9 mouse cellular contexts compared by ENCODE assay signal in genomic region chr17:46457791-46458190, GRCm38 (mm10). TPM values are rescaled to one million over a fixed set of nuclear protein-coding genes. Genes with fewer than 3 reads are reported as not detected.
DNase-seq lines count a peak whose midpoint lies in the region; ATAC-seq lines count a peak whose summit lies in the region.
"Had no signal": no experiment of that assay in that cellular context is flagged by ENCODE, and none has a peak within 500 bp of the region (broad histone marks: within the 10 kb centered on the region; RNA-seq: fewer than 3 reads in every experiment).

No protein-coding gene starts in this region.

- ATAC-seq in kidney, embryonic 14.5 days (ENCODE audit: low FRiP score, low TSS enrichment), result no peak
- no peak for ATAC-seq in forebrain, embryonic 12.5 days (ENCODE audit: low FRiP score)

- H3K9me3 ChIP-seq in kidney, embryonic 14.5 days (ENCODE audit: control insufficient read depth, low read length), result no peaks in the 10 kb centered on the region
- no peaks in the 10 kb centered on the region for H3K9me3 ChIP-seq in forebrain, embryonic 12.5 days

- 13% methylated on average over 10 of the region's 10 CpGs for WGBS in kidney, embryonic 14.5 days
- WGBS in forebrain, embryonic 12.5 days, result 17% methylated on average over 10 of the region's 10 CpGs

- H3K4me3 ChIP-seq in kidney, embryonic 14.5 days (ENCODE audit: low read length), result no peak overlapping the region
- no peak overlapping the region for H3K4me3 ChIP-seq in forebrain, embryonic 12.5 days (replicated peaks)

- peak; percentile 41 for DNase-seq in kidney, adult 11 months
- DNase-seq in CD8-positive naive resting alpha-beta T cell, adult 2 months (ENCODE audit: low read depth in 2 of 2, low spot score in 2 of 2), result peak; percentile 20 to 33
- DNase-seq in adrenal gland, adult 18-20 months (ENCODE audit: low spot score in 2 of 2), result peak; percentile 29 to 59
- DNase-seq in gastrocnemius, postnatal 10 days, result peak; percentile 64
- peak; percentile 9 to 27 for DNase-seq in lung, adult 18-20 months
- DNase-seq in thymus, postnatal 0 days (ENCODE audit: low spot score), result peak; percentile 53

- no peak overlapping the region for H3K4me2 ChIP-seq in kidney, embryonic 14.5 days (replicated peaks; ENCODE audit: low read depth, low read length)
- H3K4me2 ChIP-seq in forebrain, embryonic 12.5 days, result no peak overlapping the region

- no peaks in the 10 kb centered on the region for H3K36me3 ChIP-seq in kidney, embryonic 14.5 days (ENCODE audit: control insufficient read depth, insufficient read depth, low read length)
- peaks cover 28% of the 10 kb centered on the region; the same call in 1 of the 2 replicates for H3K36me3 ChIP-seq in forebrain, embryonic 12.5 days (replicated peaks)

- peaks cover 74% of the 10 kb centered on the region for H3K27me3 ChIP-seq in kidney, embryonic 14.5 days (ENCODE audit: control insufficient read depth, insufficient read depth, low read length)
- peaks cover 78% of the 10 kb centered on the region for H3K27me3 ChIP-seq in forebrain, embryonic 12.5 days

- H3K27ac ChIP-seq in kidney, embryonic 14.5 days (ENCODE audit: low read depth, low read length), result no peak overlapping the region
- no peak overlapping the region for H3K27ac ChIP-seq in forebrain, embryonic 12.5 days
- H3K27ac ChIP-seq: macrophage had no signal

- H3K9ac ChIP-seq in kidney, embryonic 14.5 days (ENCODE audit: low read depth, low read length), result no peak overlapping the region
- H3K9ac ChIP-seq in forebrain, embryonic 12.5 days, result no peak overlapping the region

- H3K4me1 ChIP-seq in kidney, embryonic 14.5 days (ENCODE audit: control insufficient read depth, insufficient read depth, low read length), result peaks cover 22% of the 10 kb centered on the region
- peaks cover 47% of the 10 kb centered on the region for H3K4me1 ChIP-seq in forebrain, embryonic 12.5 days

RNA-seq across cellular contexts. Expression of gene Slc22a7, which starts 19.5 kb away (rescaled TPM):
- polyA plus RNA-seq in kidney, embryonic 14.5 days (2014; fragmentation: Nextera tagmentation; extraction: Ambion mirVana), result not detected in 2 replicates
- total RNA-seq in adrenal gland, adult 18-20 months (2021), result not detected
- under 1 TPM in 1 of 2 experiments, not detected in 1; 0.36 TPM for total RNA-seq in gastrocnemius, postnatal 10 days (2021)
- polyA plus RNA-seq in thymus, postnatal 0 days (2015; fragmentation: Nextera tagmentation; extraction: Ambion mirVana), result 6.4 and 9.4 TPM in 2 replicates
- 0.14 TPM in 1 of 2 replicates, not detected in the other for polyA plus RNA-seq in forebrain, embryonic 12.5 days (2016; fragmentation: Nextera tagmentation; extraction: Ambion mirVana)
- polyA plus RNA-seq: macrophage had no signal

RNA-seq across cellular contexts. Expression of gene Crip3, which starts 29.1 kb away (rescaled TPM):
- polyA plus RNA-seq in kidney, embryonic 14.5 days (2014; fragmentation: Nextera tagmentation; extraction: Ambion mirVana), result 0.38 and 0.60 TPM in 2 replicates
- total RNA-seq in adrenal gland, adult 18-20 months (2021), result under 1 TPM; 0.32 to 0.63 TPM
- 1 to 10 TPM; 1.9 to 2.0 TPM for total RNA-seq in gastrocnemius, postnatal 10 days (2021)
- polyA plus RNA-seq in thymus, postnatal 0 days (2015; fragmentation: Nextera tagmentation; extraction: Ambion mirVana), result 294 and 308 TPM in 2 replicates
- 0.79 and 0.91 TPM in 2 replicates for polyA plus RNA-seq in forebrain, embryonic 12.5 days (2016; fragmentation: Nextera tagmentation; extraction: Ambion mirVana)
- polyA plus RNA-seq: macrophage had no signal

RNA-seq across cellular contexts. Expression of gene Ttbk1, which starts 29.7 kb away (rescaled TPM):
- 0.04 and 0.11 TPM in 2 replicates for polyA plus RNA-seq in kidney, embryonic 14.5 days (2014; fragmentation: Nextera tagmentation; extraction: Ambion mirVana)
- 1 to 10 TPM in 1 of 2 experiments, under 1 TPM in 1; 0.96 to 1.0 TPM for total RNA-seq in adrenal gland, adult 18-20 months (2021)
- total RNA-seq in gastrocnemius, postnatal 10 days (2021), result 1 to 10 TPM; 3.9 to 4.5 TPM
- polyA plus RNA-seq in thymus, postnatal 0 days (2015; fragmentation: Nextera tagmentation; extraction: Ambion mirVana), result 0.08 TPM in 1 of 2 replicates, not detected in the other
- 4.0 and 5.0 TPM in 2 replicates for polyA plus RNA-seq in forebrain, embryonic 12.5 days (2016; fragmentation: Nextera tagmentation; extraction: Ambion mirVana)
- polyA plus RNA-seq: macrophage had no signal

RNA-seq across cellular contexts. Expression of gene Dnph1, which starts 38.7 kb away (rescaled TPM):
- 67.9 and 71.2 TPM in 2 replicates for polyA plus RNA-seq in kidney, embryonic 14.5 days (2014; fragmentation: Nextera tagmentation; extraction: Ambion mirVana)
- total RNA-seq in adrenal gland, adult 18-20 months (2021), result 1 to 10 TPM; 3.2 to 6.0 TPM
- 1 to 10 TPM; 4.9 to 5.2 TPM for total RNA-seq in gastrocnemius, postnatal 10 days (2021)
- polyA plus RNA-seq in thymus, postnatal 0 days (2015; fragmentation: Nextera tagmentation; extraction: Ambion mirVana), result 28.3 and 33.7 TPM in 2 replicates
- polyA plus RNA-seq in forebrain, embryonic 12.5 days (2016; fragmentation: Nextera tagmentation; extraction: Ambion mirVana), result 68.3 and 71.7 TPM in 2 replicates

Comparison
In these comparisons a context has a peak if more than half of its experiments do, and no peak if none do; other contexts are left out.
1. RNA of gene Crip3, which starts 29.1 kb away (polyA plus RNA-seq): 294 to 308 TPM in thymus, postnatal 0 days; 0.79 to 0.91 TPM in forebrain, embryonic 12.5 days and 0.38 to 0.60 TPM in kidney, embryonic 14.5 days; every median in the first group is over 100 times any median in the second.
2. Peak in every context shown above with its lines, with median percentiles within 50 percentile points of each other: DNase-seq.